ENCODE assay signal across 20 mouse cellular contexts in the genomic region with DNA sequence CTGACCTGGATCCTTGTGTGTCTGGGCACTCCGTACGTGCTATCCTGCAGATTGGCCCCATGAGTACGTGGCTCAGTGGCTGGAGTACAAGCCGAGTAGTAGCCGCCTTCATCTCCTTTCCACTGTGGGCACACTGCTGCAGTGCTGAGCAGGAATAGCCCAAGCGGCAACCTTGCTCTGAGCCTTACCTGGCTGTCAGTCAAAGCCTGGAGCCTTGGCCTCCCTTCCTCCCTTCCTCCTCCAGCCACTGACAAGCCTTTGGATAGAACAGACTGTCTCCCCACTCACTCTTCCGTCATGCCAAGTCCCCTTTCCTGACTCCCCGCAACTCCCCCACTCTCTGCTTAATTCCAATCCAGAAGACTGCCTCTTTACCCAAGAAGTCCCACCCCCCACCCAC.
A peak's percentile ranks its signal among the peaks of the same experiment; 100 is the strongest.
DNase-seq lines count a peak whose midpoint lies in the region; ATAC-seq and TF ChIP-seq lines count a peak whose summit lies in the region.
"Had no signal": no experiment of that assay in that cellular context is flagged by ENCODE, and none has a peak within 500 bp of the region (broad histone marks: within the 10 kb centered on the region; RNA-seq: fewer than 3 reads in every experiment).

No protein-coding gene starts in this region.

- no peak overlapping the region for H3K9ac ChIP-seq in hindbrain, embryonic 16.5 days (ENCODE audit: low read depth, low read length)
- no peak overlapping the region for H3K9ac ChIP-seq in hindbrain, embryonic 14.5 days
- H3K9ac ChIP-seq: embryonic facial prominence, embryonic 12.5 days; forebrain, embryonic 12.5 days had no signal

- no peak for TF ChIP-seq POLR2A in cerebellum, adult 2 months (IDR thresholded peaks at IDR 0.05; ENCODE audit: borderline replicate concordance, insufficient read depth, low read length)

- H3K4me3 ChIP-seq in cerebellum, adult 2 months (replicated peaks; ENCODE audit: insufficient read depth, low read depth, low read length) = no peak overlapping the region
- no peak overlapping the region for H3K4me3 ChIP-seq in hindbrain, embryonic 16.5 days (ENCODE audit: low read length)
- H3K4me3 ChIP-seq in hindbrain, embryonic 14.5 days (replicated peaks; ENCODE audit: low read length) = no peak overlapping the region
- H3K4me3 ChIP-seq: embryonic facial prominence, embryonic 10.5 days; embryonic facial prominence, embryonic 12.5 days; forebrain, embryonic 10.5 days; forebrain, embryonic 12.5 days had no signal

- no peaks in the 10 kb centered on the region for H3K36me3 ChIP-seq in hindbrain, embryonic 16.5 days (ENCODE audit: control insufficient read depth, insufficient read depth, low read length)
- no peaks in the 10 kb centered on the region for H3K36me3 ChIP-seq in hindbrain, embryonic 14.5 days (replicated peaks; ENCODE audit: control insufficient read depth, insufficient read depth)
- H3K36me3 ChIP-seq: embryonic facial prominence, embryonic 10.5 days; embryonic facial prominence, embryonic 12.5 days; forebrain, embryonic 10.5 days; forebrain, embryonic 12.5 days had no signal

- DNase-seq in cerebellum, postnatal 14 days = peak; percentile 59 to 71
- no peak for DNase-seq in cerebellum, adult 2 months
- no peak for DNase-seq in hindbrain, embryonic 14.5 days (ENCODE audit: low spot score)
- DNase-seq in brain, adult 2 months (ENCODE audit: low read depth, low spot score) = peak; percentile 37
- DNase-seq in fat pad, adult 2 months (ENCODE audit: extremely low read depth, low read depth, low spot score) = peak; percentile 30
- no peak for DNase-seq in gastrocnemius, postnatal 4 days (ENCODE audit: low spot score in 2 of 2)
- DNase-seq: adrenal gland, adult 2 months; adrenal gland, postnatal 10 days; adrenal gland, postnatal 25 days; cerebellum, adult 11-12 months; cerebellum, adult 9-10 months; cerebellum, postnatal 25 days had no signal

- H3K9me3 ChIP-seq in hindbrain, embryonic 16.5 days (ENCODE audit: control insufficient read depth, low read length) = no peaks in the 10 kb centered on the region
- no peaks in the 10 kb centered on the region for H3K9me3 ChIP-seq in hindbrain, embryonic 14.5 days (ENCODE audit: control insufficient read depth, low read length)

- no peaks in the 10 kb centered on the region; the same call in 1 of the 2 replicates for H3K4me1 ChIP-seq in cerebellum, adult 2 months (ENCODE audit: control insufficient read depth, insufficient read depth, low read length)
- H3K4me1 ChIP-seq in hindbrain, embryonic 16.5 days (ENCODE audit: control insufficient read depth, insufficient read depth, low read depth, low read length) = no peaks in the 10 kb centered on the region
- H3K4me1 ChIP-seq in hindbrain, embryonic 14.5 days (replicated peaks; ENCODE audit: control insufficient read depth, insufficient read depth, low read length) = 0 out of 2 replicates have a peak, but pooled peaks cover under 1% of the 10 kb centered on the region
- H3K4me1 ChIP-seq: embryonic facial prominence, embryonic 12.5 days had no signal

- TF ChIP-seq CTCF in cerebellum, adult 2 months (IDR thresholded peaks at IDR 0.05; ENCODE audit: borderline replicate concordance, insufficient read depth, low read depth, low read length) = no peak

- H3K4me2 ChIP-seq in hindbrain, embryonic 16.5 days (ENCODE audit: low read length) = no peak overlapping the region
- no peak overlapping the region for H3K4me2 ChIP-seq in hindbrain, embryonic 14.5 days (replicated peaks)
- H3K4me2 ChIP-seq: embryonic facial prominence, embryonic 12.5 days; forebrain, embryonic 12.5 days had no signal

- no peak overlapping the region for H3K27ac ChIP-seq in cerebellum, adult 2 months (ENCODE audit: insufficient read depth, low read length)
- no peak overlapping the region for H3K27ac ChIP-seq in hindbrain, embryonic 16.5 days (ENCODE audit: low read depth, low read length)
- no peak overlapping the region for H3K27ac ChIP-seq in hindbrain, embryonic 14.5 days
- H3K27ac ChIP-seq: embryonic facial prominence, embryonic 10.5 days; embryonic facial prominence, embryonic 12.5 days; forebrain, embryonic 10.5 days; forebrain, embryonic 12.5 days had no signal

- WGBS in cerebellum, adult 2 months = 50% methylated on average over 8 of the region's 8 CpGs
- 76% methylated on average over 8 of the region's 8 CpGs for WGBS in hindbrain, embryonic 16.5 days
- WGBS in hindbrain, embryonic 14.5 days = 81% methylated on average over 8 of the region's 8 CpGs

- 0 out of 2 replicates have a peak, but pooled peaks have one; percentile 11 for ATAC-seq in hindbrain, embryonic 16.5 days
- ATAC-seq in hindbrain, embryonic 14.5 days (ENCODE audit: low FRiP score) = no peak
- no peak for ATAC-seq in megakaryocyte progenitor cell, adult 5-6 weeks (replicated peaks; ENCODE audit: poor library complexity)
- ATAC-seq: forebrain, embryonic 14.5 days; forebrain, embryonic 16.5 days had no signal

- no peaks in the 10 kb centered on the region for H3K27me3 ChIP-seq in cerebellum, adult 2 months (ENCODE audit: control insufficient read depth, insufficient read depth, low read length)
- no peaks in the 10 kb centered on the region for H3K27me3 ChIP-seq in hindbrain, embryonic 16.5 days (replicated peaks; ENCODE audit: control insufficient read depth, insufficient read depth, low read length)
- H3K27me3 ChIP-seq in hindbrain, embryonic 14.5 days (ENCODE audit: control insufficient read depth, insufficient read depth, low read length) = no peaks in the 10 kb centered on the region
- H3K27me3 ChIP-seq: embryonic facial prominence, embryonic 12.5 days; forebrain, embryonic 12.5 days had no signal

Comparison
In these comparisons a context has a peak if more than half of its experiments do, and no peak if none do; other contexts are left out.
1. DNase-seq: peak in cerebellum, postnatal 14 days (2 of 2), brain, adult 2 months (single experiment) and fat pad, adult 2 months (single experiment); none in cerebellum, adult 2 months (0 of 2), hindbrain, embryonic 14.5 days (single experiment) and gastrocnemius, postnatal 4 days (0 of 2).